Mouse (Mus musculus): ENCODE data around the gene Cacnb3.

Gene Cacnb3

GRCm38 (mm10) chr15:98675634-98676250, 45.1 kb downstream of the Cacnb3 start:
- no peak for DNase-seq (ENCODE audit: low read depth, low spot score)

DNA sequence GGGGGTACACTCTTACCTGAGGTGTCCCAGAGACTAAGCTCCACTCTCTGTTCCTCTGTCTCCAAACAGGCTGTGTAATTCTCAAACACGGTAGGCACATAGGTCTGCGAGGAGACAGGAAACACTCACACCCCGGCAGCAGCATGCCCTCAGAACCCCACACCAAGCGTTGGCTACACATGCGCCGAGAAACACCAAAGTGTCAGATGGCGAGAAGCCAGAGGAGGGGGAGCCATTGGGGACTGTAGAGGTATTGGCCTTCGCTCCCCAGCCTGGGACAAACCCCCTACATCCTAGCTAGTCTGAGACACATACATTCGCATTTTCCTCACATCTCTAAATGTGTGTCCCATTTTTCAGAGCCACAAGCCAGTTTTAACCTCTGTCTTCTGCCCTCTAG, 45.8 kb downstream of the Cacnb3 start:
- DNase-seq (ENCODE audit: low read depth, low spot score): peak; percentile 53

DNA sequence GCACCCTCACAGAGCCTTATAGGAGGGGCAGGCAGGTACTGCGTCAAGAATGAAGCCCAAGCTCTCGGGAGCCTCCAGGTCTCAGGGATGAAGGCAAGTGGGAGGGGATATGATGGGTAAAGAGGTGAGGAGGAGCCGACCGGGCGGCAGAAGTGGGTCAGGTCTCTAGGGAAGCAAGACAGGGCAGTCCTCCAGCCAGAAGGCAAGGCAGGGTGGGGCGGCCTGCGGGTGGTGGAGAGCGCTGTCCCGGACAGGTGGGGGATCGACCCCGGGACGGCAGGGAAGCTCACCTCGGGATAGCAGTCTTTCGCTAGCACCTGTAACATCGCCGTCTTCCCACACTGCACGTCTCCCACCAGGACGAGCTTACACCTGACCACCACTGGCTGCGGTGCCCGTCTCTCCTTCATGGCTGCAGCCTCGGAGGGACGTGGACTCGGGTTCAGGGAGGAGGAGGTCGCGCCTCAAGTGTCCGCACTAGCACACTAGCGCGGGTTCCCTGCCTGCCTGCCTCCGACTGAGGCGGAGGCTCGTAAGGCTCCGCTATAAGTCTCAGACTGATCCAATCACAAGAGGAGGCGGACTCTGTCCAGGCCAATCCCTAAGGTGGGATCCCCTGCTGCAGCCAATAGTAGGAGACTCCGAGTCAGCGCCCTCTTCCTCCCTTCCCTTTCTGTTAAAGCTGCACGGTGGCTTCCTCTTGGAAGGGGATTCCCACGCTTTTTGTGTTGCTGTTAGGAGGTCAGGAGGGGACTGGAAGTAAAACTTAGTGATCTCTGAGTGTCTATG, 46.5 kb downstream of the Cacnb3 start, which contains the start of gene Rnd1:
TSS of gene Rnd1 (minus strand) at position 522 of the 789 bp plus-strand sequence.
- peak; percentile 87 for DNase-seq (ENCODE audit: low read depth, low spot score)

DNA sequence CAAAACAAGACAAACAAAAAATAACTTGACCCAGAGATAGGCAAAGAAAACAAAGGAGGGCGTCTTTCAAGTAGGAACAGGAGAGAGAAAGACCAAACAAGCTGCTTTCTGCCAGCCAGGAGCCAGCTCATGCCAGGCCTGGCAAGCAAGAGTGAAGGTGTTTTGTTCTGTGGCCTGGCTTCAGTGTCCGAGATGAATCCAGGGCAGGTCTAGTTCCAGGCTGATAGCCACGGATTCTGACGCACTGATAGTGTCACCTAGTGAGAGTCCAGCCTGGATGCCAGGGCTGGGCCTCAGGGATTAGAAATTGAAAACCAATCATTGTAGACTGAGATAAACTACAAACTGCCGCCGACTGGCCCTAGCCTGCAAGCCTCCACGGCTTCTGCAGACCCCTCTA, 47.3 kb downstream of the Cacnb3 start:
- no peak for DNase-seq (ENCODE audit: low read depth, low spot score)

- DNase-seq (ENCODE audit: low read depth, low spot score): no peak
These were observed 50.0 kb downstream of the Cacnb3 start for GRCm38 (mm10) chr15:98680660-98681059.

GRCm38 (mm10) chr15:98681633-98682032, 51.0 kb downstream of the Cacnb3 start:
- DNase-seq (ENCODE audit: low read depth, low spot score): no peak

DNA sequence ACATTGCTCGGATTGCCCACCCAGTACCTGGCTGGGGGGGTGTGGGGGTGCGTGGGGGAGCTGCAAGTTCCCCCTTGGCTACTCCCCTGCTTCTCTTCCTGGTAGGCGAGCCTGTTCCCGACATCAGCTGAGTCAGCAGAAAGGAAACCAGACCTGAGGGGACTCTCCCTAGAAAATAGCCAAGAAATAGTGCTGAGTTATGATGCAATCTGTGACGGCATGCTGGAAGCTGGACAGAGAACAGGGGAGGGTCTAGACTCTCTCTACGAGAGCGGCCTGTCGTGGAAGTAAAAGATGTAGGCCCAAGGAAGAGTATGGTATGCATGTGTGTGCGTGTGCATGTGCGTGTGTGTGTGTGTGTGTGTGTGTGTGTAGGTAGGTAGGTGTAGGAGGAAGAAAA, 52.5 kb downstream of the Cacnb3 start:
- DNase-seq (ENCODE audit: low read depth, low spot score): no peak

DNA sequence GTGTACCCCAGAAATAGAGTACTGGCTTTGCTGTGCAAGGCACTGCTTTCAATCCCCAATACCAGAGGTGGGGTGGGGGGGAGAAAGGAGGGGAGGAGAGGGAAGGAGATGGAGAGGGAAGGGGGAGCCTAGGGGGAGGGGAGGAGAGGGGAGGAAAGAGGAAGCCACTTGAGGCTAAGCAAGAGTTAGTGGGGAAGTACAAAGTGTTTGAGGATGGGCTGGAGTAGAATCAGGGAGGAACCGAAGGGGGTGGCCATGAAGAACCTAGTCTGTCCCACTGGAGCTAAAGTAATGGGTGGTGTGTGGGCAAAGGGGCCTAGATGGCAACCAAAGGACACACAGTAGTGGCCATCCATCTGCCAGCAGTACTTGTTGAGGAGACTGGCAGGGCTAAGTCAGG, 53.1 kb downstream of the Cacnb3 start:
- no peak for DNase-seq (ENCODE audit: low read depth, low spot score)

- DNase-seq (ENCODE audit: low read depth, low spot score): no peak
These were observed 55.3 kb downstream of the Cacnb3 start for GRCm38 (mm10) chr15:98685926-98686325.

DNA sequence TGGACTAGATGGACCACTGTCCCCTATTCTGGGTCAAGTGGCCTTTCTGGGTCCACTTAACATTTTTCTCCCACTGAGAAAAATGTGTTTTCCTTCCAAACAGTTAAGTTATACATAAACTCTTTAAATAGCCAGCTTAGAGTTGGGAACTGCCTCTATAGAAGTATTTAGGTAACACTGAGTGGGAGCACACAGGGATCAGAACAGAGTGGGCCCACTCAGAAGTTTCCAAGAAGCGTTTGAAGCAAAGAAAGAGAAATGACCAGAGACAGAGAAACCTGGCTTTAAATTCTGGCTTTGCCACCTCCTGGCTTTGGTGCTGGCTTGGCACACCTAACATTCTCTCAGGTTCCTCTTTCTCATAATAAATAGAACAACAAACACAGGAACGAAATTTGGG, 59.0 kb downstream of the Cacnb3 start:
- DNase-seq (ENCODE audit: low read depth, low spot score): no peak

DNA sequence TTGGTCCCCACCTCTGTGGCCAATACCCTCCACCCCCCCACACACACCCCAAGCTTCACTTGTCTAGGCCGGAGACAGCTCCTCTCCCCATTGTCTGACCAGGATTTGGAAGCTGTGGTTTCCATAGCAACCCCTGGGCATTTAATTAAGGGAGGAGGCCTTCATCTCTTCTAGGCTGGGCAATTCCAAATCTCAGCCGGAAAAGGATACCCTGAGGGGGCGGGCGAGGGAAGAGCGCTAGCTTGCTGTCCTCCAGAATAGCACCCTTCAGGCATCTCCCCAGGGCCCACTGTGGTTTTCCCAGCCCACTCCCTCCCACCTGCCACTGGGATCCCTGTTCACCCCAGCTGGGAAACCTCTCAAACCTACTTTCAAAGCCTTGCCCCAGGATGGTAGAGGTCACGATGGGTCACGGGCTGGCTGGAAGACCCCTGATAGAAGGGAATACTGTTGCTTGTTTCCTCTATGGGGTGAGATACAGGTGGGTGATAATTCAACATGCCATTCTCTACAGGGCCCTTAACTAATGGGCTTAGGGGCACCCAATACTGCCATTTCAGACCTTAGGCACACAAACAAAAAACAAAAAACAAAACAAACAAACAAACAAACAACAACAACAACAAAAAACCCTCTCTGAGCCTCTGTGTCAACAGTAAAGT, 61.0 kb downstream of the Cacnb3 start:
- no peak for DNase-seq (ENCODE audit: low read depth, low spot score)

GRCm38 (mm10) chr15:98692171-98692715, 61.6 kb downstream of the Cacnb3 start:
- DNase-seq (ENCODE audit: low read depth, low spot score): no peak
